Mouse (Mus musculus) CH12.LX (cell line): ENCODE results near the gene Bex6.

Experiments used
- CTCF ChIP-seq, 2 experiments: IDR thresholded peaks in 1 of 2; conservative IDR thresholded peaks in 1 of 2; 2 replicates each; pipeline ENCODE4 v1.5.1; 2011 to 2012; ENCODE audit warnings: low read depth in 2 of 2, low read length in 2 of 2, improper control_type of control experiment in 1 of 2, inconsistent platforms in 1 of 2, mild to moderate bottlenecking in 1 of 2, moderate library complexity in 1 of 2
- HCFC1 ChIP-seq: IDR thresholded peaks from 2 replicates; pipeline ENCODE4 v1.6.1; 2012; ENCODE audit warnings: low read depth, mild to moderate bottlenecking, inconsistent platforms, low read length, improper control_type of control experiment
- IRF4 ChIP-seq: IDR thresholded peaks from 2 replicates; pipeline ENCODE4 v1.6.1; 2014; ENCODE audit warnings: low read depth, mild to moderate bottlenecking, inconsistent platforms, low read length, improper control_type of control experiment
- MAX ChIP-seq: IDR thresholded peaks from 2 replicates; pipeline ENCODE4 v1.6.1; 2011; ENCODE audit warnings: low read length, improper control_type of control experiment
- MXI1 ChIP-seq: IDR thresholded peaks from 2 replicates; pipeline ENCODE4 v1.6.1; 2011; ENCODE audit warnings: mild to moderate bottlenecking, low read depth, low read length, improper control_type of control experiment
- PAX5 ChIP-seq: IDR thresholded peaks from 2 replicates; pipeline ENCODE4 v1.6.1; 2012; ENCODE audit warnings: low read length, inconsistent platforms, mixed read lengths
- POLR2A ChIP-seq: IDR thresholded peaks from 2 replicates; pipeline ENCODE4 v1.6.1; 2011; ENCODE audit warnings: low read depth, mild to moderate bottlenecking, improper control_type of control experiment, low read length
- ZMIZ1 ChIP-seq: IDR thresholded peaks from 2 replicates; pipeline ENCODE4 v1.6.1; 2012; ENCODE audit warnings: low read depth, mild to moderate bottlenecking, inconsistent platforms, low read length, improper control_type of control experiment

GRCm38 (mm10) chr16:32222399-32222798 is 42.8 kb downstream of the Bex6 start:
- no peak for TF ChIP-seq HCFC1
- TF ChIP-seq CTCF (conservative IDR thresholded peaks at IDR 0.05 in 1 of 2, IDR thresholded peaks at IDR 0.05 in 1 of 2; ENCODE audit: low read depth in 2 of 2, low read length in 2 of 2), result no peak
- no peak for TF ChIP-seq MXI1
- no peak for TF ChIP-seq POLR2A
- TF ChIP-seq MAX, result no peak
- no peak for TF ChIP-seq ZMIZ1
- no peak for TF ChIP-seq PAX5
- TF ChIP-seq IRF4, result no peak
